Comparison of ENCODE assay signal across 9 mouse cellular contexts in the genomic region with DNA sequence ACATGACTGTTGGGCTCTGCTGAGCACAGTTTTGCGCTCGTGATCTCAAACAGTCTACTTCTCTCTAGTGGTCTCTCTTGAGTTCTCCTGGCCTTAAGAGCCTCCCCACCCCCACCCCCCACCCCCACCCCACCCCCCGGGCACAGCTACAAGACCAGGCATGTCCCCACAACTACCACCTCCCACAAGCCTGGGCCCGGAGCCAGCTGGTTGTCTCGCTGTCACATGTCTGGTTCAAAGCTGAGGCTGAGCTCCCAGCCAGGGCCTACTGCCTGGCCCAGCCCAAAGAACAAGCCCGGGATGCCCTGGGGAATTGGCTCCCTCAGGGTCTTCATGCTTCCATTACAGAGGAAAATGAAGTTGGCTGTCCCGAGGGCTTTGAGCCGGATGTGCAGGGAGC. TPM values are rescaled to one million over a fixed set of nuclear protein-coding genes. Genes with fewer than 3 reads are reported as not detected.
A peak's percentile ranks its signal among the peaks of the same experiment; 100 is the strongest.
DNase-seq lines count a peak whose midpoint lies in the region; ATAC-seq lines count a peak whose summit lies in the region.
"Had no signal": no experiment of that assay in that cellular context is flagged by ENCODE, and none has a peak within 500 bp of the region (broad histone marks: within the 10 kb centered on the region; RNA-seq: fewer than 3 reads in every experiment).

No protein-coding gene starts in this region.

- H3K4me3 ChIP-seq in embryonic facial prominence, embryonic 12.5 days: no peak overlapping the region
- no peak overlapping the region for H3K4me3 ChIP-seq in embryonic facial prominence, embryonic 10.5 days
- H3K4me3 ChIP-seq: megakaryocyte, embryonic 14.5 days had no signal

- DNase-seq in embryonic facial prominence, embryonic 10.5 days (ENCODE audit: low spot score): no peak
- DNase-seq in retina, postnatal 1 day: peak; percentile 48
- DNase-seq in retina, embryonic 14.5 days (ENCODE audit: low spot score): no peak
- DNase-seq in heart, postnatal 4 days: peak; percentile 76
- peak; percentile 53 for DNase-seq in lung, postnatal 14 days
- no peak for DNase-seq in cerebellum, adult 11-12 months

- ATAC-seq in embryonic facial prominence, embryonic 12.5 days (ENCODE audit: insufficient number of reproducible peaks, insufficient read depth, low FRiP score, low TSS enrichment): no peak
- no peak for ATAC-seq in megakaryocyte-erythroid progenitor cell, adult 5-6 weeks (replicated peaks; ENCODE audit: low FRiP score, low TSS enrichment, poor library complexity, severe bottlenecking)

- peaks cover 17% of the 10 kb centered on the region for H3K27me3 ChIP-seq in embryonic facial prominence, embryonic 12.5 days
- H3K27me3 ChIP-seq in embryonic facial prominence, embryonic 10.5 days (replicated peaks; ENCODE audit: low read depth, poor library complexity, severe bottlenecking): peaks cover 54% of the 10 kb centered on the region

- H3K9ac ChIP-seq in embryonic facial prominence, embryonic 12.5 days: no peak overlapping the region

- no peak overlapping the region for H3K4me2 ChIP-seq in embryonic facial prominence, embryonic 12.5 days (replicated peaks)

- 0 out of 2 replicates have a peak overlapping the region, but pooled peaks have one; percentile 23 for H3K27ac ChIP-seq in embryonic facial prominence, embryonic 12.5 days
- no peak overlapping the region for H3K27ac ChIP-seq in embryonic facial prominence, embryonic 10.5 days (replicated peaks)

- WGBS in embryonic facial prominence, embryonic 12.5 days: 50% methylated on average over 8 of the region's 8 CpGs
- WGBS in embryonic facial prominence, embryonic 10.5 days: 73% methylated on average over 8 of the region's 8 CpGs

- H3K4me1 ChIP-seq in embryonic facial prominence, embryonic 12.5 days: peaks cover 35% of the 10 kb centered on the region; the same call in 1 of the 2 replicates
- peaks cover 60% of the 10 kb centered on the region for H3K4me1 ChIP-seq in embryonic facial prominence, embryonic 10.5 days

- no peaks in the 10 kb centered on the region for H3K9me3 ChIP-seq in embryonic facial prominence, embryonic 12.5 days
- no peaks in the 10 kb centered on the region for H3K9me3 ChIP-seq in embryonic facial prominence, embryonic 10.5 days
- H3K9me3 ChIP-seq: megakaryocyte, embryonic 14.5 days had no signal

- no peaks in the 10 kb centered on the region for H3K36me3 ChIP-seq in embryonic facial prominence, embryonic 12.5 days
- H3K36me3 ChIP-seq in embryonic facial prominence, embryonic 10.5 days (replicated peaks): no peaks in the 10 kb centered on the region

RNA-seq across cellular contexts. Expression of a gene that starts 15.7 kb away (rescaled TPM):
- polyA plus RNA-seq in embryonic facial prominence, embryonic 12.5 days (2016; fragmentation: Nextera tagmentation; extraction: Ambion mirVana): 9.3 and 14.1 TPM in 2 replicates
- polyA plus RNA-seq in embryonic facial prominence, embryonic 10.5 days (2016; fragmentation: Nextera tagmentation; extraction: Ambion mirVana): 13.0 and 16.1 TPM in 2 replicates
- 1 to 10 TPM; 4.9 to 6.6 TPM for total RNA-seq in heart, postnatal 4 days (2021)
- 63.2 and 78.5 TPM in 2 replicates for total RNA-seq in megakaryocyte-erythroid progenitor cell, adult 5-6 weeks (2014; fragmentation: Nextera tagmentation)
- 93.7 and 108 TPM in 2 replicates for total RNA-seq in megakaryocyte-erythroid progenitor cell, adult 5-6 weeks (2017)

Comparison
In these comparisons a context has a peak if more than half of its experiments do, and no peak if none do; other contexts are left out.
1. DNase-seq: peak in retina, postnatal 1 day (single experiment), heart, postnatal 4 days (single experiment) and lung, postnatal 14 days (single experiment); none in embryonic facial prominence, embryonic 10.5 days (single experiment), retina, embryonic 14.5 days (single experiment) and cerebellum, adult 11-12 months (single experiment).
2. RNA of a gene that starts 15.7 kb away (total RNA-seq): 63.2 to 108 TPM in megakaryocyte-erythroid progenitor cell, adult 5-6 weeks; 4.9 to 6.6 TPM in heart, postnatal 4 days; every median in the first group is over 4 times any median in the second.